Mouse (Mus musculus) heart, adult 2 months (tissue): ENCODE results near the gene E130308A19Rik.

ENCODE experiments used
- CTCF ChIP-seq: fragments of 200-600 bp; IDR thresholded peaks from 2 replicates; pipeline ENCODE4 v1.8.1; 2022; ENCODE audit warnings: antibody characterized with exemption, mild to moderate bottlenecking, moderate library complexity
- EP300 ChIP-seq: fragments of 200-500 bp; IDR thresholded peaks from 2 replicates; pipeline ENCODE4 v1.6.1; 2011; ENCODE audit warnings: low read depth, low read length, control low read depth; ENCODE audit not compliant: insufficient read depth
- POLR2A ChIP-seq: fragments of 200-500 bp; IDR thresholded peaks from 2 replicates; pipeline ENCODE4 v1.6.1; 2011; ENCODE audit warnings: mild to moderate bottlenecking, low read depth, low read length, control low read depth; ENCODE audit not compliant: insufficient read depth

DNA sequence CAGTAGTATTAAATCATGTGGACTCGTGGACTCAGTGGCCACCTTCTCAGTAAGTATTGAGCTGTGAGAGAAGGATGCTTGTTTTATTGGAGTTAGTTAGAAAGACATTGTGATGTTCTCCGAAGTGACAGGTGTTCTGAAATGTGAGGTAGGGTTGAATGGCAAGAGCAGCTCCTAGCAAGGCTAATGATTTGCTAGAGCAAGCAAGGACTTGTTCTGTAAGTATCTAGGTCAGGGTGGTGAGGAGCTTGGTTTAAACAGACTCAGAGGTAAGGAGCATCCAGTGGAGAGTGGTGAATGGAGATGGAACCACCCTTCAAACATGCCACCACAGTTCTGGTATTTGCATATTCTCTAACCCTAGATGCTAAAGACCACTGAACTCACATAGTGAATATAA, 16.6 kb downstream of the E130308A19Rik start:
- TF ChIP-seq CTCF (no peak), EP300 (no peak), POLR2A (no peak)
